Mouse (Mus musculus) neural tube, embryonic 11.5 days (tissue): ENCODE data around the gene Epha3. TPM values are rescaled to one million over a fixed set of nuclear protein-coding genes. Genes with fewer than 3 reads are reported as not detected.

Experiments used
- ATAC-seq: fragments of 200-750 bp; cut with Nextera tagmentation; 2 replicates; pipeline ENCODE4 v1.8.0; 2017; ENCODE audit warnings: moderate number of reproducible peaks, mild to moderate bottlenecking, moderate TSS enrichment, moderate library complexity; ENCODE audit not compliant: insufficient read depth, low FRiP score, low TSS enrichment
- DNase-seq: peaks from one replicate; pipeline ENCODE4 v3.0.0-alpha.2; 2015; ENCODE audit warnings: low spot score
- H3K27ac ChIP-seq: fragments of 300-500 bp; sonication (generic); 2 replicates; pipeline ENCODE4 v1.5.1; 2014; ENCODE audit warnings: low read depth, mild to moderate bottlenecking, low read length
- H3K27me3 ChIP-seq: fragments of 300-500 bp; sonication (generic); 2 replicates; pipeline ENCODE4 v1.6.1; 2014; ENCODE audit warnings: mild to moderate bottlenecking, low read length, mixed read lengths; ENCODE audit not compliant: control insufficient read depth, insufficient read depth
- H3K36me3 ChIP-seq: fragments of 300-500 bp; sonication (generic); 2 replicates; pipeline ENCODE4 v1.6.1; 2014; ENCODE audit warnings: mild to moderate bottlenecking, low read length, moderate library complexity, mixed read lengths; ENCODE audit not compliant: control insufficient read depth, insufficient read depth
- H3K4me1 ChIP-seq: fragments of 300-500 bp; sonication (generic); 2 replicates; pipeline ENCODE4 v1.6.1; 2014; ENCODE audit warnings: low read length, mixed read lengths; ENCODE audit not compliant: control insufficient read depth, insufficient read depth
- H3K4me2 ChIP-seq: fragments of 300-500 bp; sonication (generic); 2 replicates; pipeline ENCODE4 v1.6.1; 2014; ENCODE audit warnings: low read depth, mild to moderate bottlenecking, moderate library complexity
- H3K4me3 ChIP-seq: fragments of 300-500 bp; sonication (generic); 2 replicates; pipeline ENCODE4 v1.5.1; 2014; ENCODE audit warnings: low read depth, low read length
- H3K9ac ChIP-seq: fragments of 300-500 bp; sonication (generic); 2 replicates; pipeline ENCODE4 v1.6.1; 2014; ENCODE audit warnings: mild to moderate bottlenecking, low read length
- H3K9me3 ChIP-seq: fragments of 300-500 bp; sonication (generic); 2 replicates; pipeline ENCODE4 v1.6.1; 2016; ENCODE audit warnings: low read length; ENCODE audit not compliant: control insufficient read depth
- WGBS: fragments of 180-500 bp; shearing (Covaris S2); extraction: QIAGEN DNeasy Blood & Tissue Kit; methylation state at CpG from one replicate; pipeline ENCODE4 v1.1.7; 2014; 5-methylcytosine and 5-hydroxymethylcytosine counted together
- polyA plus RNA-seq: library from polyadenylated mRNA; unstranded; fragments of >200 nt; fragmentation: Nextera tagmentation; extraction: Ambion mirVana; gene quantifications from 2 replicates; pipeline ENCODE4 v1.2.1, GENCODE M21; 2014

Epha3 gene
- polyA plus RNA-seq, 1 experiment from 2014 or later = 91.9 TPM

DNA sequence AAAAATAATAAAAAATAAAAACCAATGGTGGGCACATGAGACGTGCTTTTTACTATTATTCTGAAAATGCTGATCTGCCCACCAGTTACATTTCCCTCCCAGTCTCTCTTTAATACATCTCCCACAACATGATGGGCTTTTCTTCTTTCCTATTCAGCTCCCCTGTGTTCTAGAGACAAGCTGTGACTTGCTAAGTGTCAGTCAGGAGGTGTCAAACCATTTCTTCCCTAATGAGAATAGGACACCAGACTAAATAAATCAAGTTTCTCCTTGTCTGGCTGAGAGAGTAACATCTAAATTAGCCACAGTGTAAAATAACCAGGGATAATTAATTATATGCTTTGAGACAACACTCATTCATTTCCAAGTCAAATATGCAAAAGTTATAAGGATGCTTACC lies 144.7 kb downstream of the Epha3 start:
- no peaks in the 10 kb centered on the region for H3K9me3 ChIP-seq
- no peaks in the 10 kb centered on the region for H3K36me3 ChIP-seq
- H3K27ac ChIP-seq = no peak overlapping the region
- no peak overlapping the region for H3K4me2 ChIP-seq
- H3K27me3 ChIP-seq = no peaks in the 10 kb centered on the region
- 67% methylated on average over 1 of the region's 1 CpGs for WGBS
- no peak overlapping the region for H3K9ac ChIP-seq
- H3K4me3 ChIP-seq = no peak overlapping the region
- no peak for DNase-seq
- ATAC-seq = no peak
- H3K4me1 ChIP-seq = no peaks in the 10 kb centered on the region

DNA sequence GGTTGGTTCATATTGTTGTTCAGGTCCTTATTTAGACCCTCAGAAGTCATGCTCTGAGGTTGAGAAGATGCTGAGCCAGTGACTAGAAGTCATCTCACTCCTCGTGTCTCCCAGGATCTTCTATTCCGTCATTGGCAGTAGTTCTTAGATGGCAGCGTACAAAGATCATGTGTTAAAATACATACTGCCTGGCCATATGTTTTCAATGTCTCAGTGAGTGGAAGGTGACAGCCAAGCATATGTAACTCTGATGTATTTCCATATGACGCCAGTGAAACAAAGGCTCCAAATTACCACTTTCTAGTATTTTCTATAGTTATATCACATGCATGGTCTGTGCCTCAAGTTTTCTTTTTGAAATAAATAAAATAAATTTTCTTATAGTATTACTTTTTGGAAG lies 146.7 kb downstream of the Epha3 start:
- Histone ChIP-seq H3K4me3 (no peak overlapping the region), H3K36me3 (no peaks in the 10 kb centered on the region), H3K27ac (no peak overlapping the region), H3K27me3 (no peaks in the 10 kb centered on the region), H3K9me3 (no peaks in the 10 kb centered on the region), H3K4me1 (no peaks in the 10 kb centered on the region), H3K9ac (no peak overlapping the region), H3K4me2 (no peak overlapping the region)
- DNase-seq = no peak
- 90% methylated on average over 4 of the region's 4 CpGs for WGBS
- no peak for ATAC-seq

DNA sequence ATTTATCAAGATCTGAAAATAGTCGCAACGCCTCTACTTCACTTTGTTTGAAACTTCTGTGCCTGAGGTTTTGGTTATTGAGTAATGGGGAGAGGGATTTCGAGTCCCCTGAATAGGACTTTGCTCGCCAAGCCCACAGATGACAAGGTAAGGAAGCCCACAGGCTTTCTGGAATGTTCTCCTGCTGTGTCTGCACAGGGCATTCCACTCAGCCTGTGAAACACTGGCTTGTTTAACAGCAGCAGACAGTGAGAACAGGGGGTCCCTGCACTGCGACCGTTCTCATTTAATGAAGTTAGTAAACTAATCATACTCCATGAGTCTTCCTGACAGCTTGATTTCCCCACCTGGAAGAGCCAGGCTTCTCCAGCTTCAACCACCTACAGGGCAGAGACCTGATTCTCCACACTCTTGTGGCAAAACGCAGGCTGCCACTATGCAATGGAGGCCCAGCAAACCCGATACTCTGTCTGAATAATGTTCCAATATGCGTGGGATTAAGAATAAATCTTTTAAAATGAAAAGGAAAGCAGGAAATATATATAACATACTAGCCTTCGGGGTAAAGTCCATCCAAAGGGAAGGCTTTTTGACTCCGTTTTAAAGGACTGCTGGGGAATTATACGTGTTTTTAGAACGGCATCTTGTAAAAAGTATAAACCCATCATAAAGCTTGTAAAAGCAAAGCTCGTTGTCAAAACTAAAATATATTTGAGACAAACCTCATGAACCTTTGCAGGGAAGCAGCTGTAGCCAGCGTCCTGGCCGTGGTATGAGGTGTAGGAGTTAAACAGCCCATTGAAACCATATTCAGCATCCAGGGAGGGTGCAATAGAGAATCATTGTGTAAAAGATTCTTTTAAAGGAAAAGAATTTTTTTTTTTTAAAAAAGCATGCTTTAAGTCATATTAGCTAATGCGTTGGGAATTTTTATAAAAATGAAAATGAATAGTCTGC lies 156.8 kb downstream of the Epha3 start:
- Histone ChIP-seq H3K27me3 (no peaks in the 10 kb centered on the region), H3K9ac (no peak overlapping the region), H3K36me3 (no peaks in the 10 kb centered on the region), H3K4me3 (no peak overlapping the region), H3K4me1 (no peaks in the 10 kb centered on the region), H3K9me3 (no peaks in the 10 kb centered on the region), H3K27ac (no peak overlapping the region), H3K4me2 (no peak overlapping the region)
- 70% methylated on average over 17 of the region's 17 CpGs for WGBS
- ATAC-seq = no peak
- peak; percentile 15 for DNase-seq

DNA sequence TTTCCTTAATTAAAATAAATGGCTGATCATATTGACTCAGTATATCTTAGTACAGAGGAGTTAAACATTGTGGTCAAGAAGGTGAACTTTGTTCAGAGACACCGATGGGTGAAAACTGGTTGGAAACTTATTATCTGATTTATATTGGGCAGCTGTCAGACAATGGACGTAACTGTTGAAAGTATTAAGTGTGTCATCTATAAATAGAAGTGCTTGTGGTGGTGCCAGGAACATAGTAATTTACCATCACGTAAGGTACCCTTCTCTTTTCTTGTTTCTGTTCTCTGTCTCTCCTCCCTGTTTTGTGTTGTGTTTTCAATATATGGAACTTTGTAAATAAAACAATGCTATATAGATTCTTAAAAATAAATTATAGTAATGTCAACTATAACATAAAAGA lies 174.6 kb downstream of the Epha3 start:
- no peaks in the 10 kb centered on the region for H3K9me3 ChIP-seq
- H3K4me3 ChIP-seq = no peak overlapping the region
- H3K36me3 ChIP-seq = no peaks in the 10 kb centered on the region
- no peak overlapping the region for H3K27ac ChIP-seq
- DNase-seq = no peak
- no peaks in the 10 kb centered on the region for H3K27me3 ChIP-seq
- no peak overlapping the region for H3K9ac ChIP-seq
- 75% methylated on average over 3 of the region's 3 CpGs for WGBS
- no peak overlapping the region for H3K4me2 ChIP-seq
- H3K4me1 ChIP-seq = no peaks in the 10 kb centered on the region
- ATAC-seq = no peak

GRCm38 (mm10) chr16:63684211-63684610 lies 179.8 kb downstream of the Epha3 start:
- 81% methylated on average over 4 of the region's 4 CpGs for whole genome bisulfite sequencing
- no peak overlapping the region for H3K4me2 ChIP-seq

DNA sequence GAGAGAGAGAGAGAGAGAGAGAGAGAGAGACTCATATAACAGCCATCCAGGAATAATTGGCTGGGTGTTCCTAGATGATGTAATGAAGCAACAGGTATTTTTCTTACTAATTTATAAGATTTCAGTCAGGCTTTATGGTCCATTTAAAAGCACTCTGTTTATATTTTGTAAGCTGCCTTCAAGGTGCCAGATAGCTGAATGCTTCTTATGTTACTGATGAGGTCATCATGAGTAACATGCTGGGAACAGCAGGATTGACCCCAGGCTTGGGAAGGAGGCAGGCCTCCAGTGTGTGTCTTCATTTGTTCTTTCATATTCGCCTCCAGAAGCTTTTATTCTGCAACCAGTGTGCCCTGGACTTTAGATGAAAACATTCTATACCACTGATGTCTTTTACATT lies 189.5 kb downstream of the Epha3 start:
- Histone ChIP-seq H3K27me3 (no peaks in the 10 kb centered on the region), H3K36me3 (no peaks in the 10 kb centered on the region), H3K4me2 (no peak overlapping the region), H3K9ac (no peak overlapping the region), H3K9me3 (no peaks in the 10 kb centered on the region), H3K4me1 (no peaks in the 10 kb centered on the region), H3K4me3 (no peak overlapping the region), H3K27ac (no peak overlapping the region)
- 34% methylated on average over 1 of the region's 1 CpGs for WGBS
- ATAC-seq = no peak
- no peak for DNase-seq

More at GRCm38 (mm10) chr16:63684211-63684610, 179.8 kb downstream of the Epha3 start:
- Histone ChIP-seq H3K9me3 (no peaks in the 10 kb centered on the region), H3K4me3 (no peak overlapping the region), H3K9ac (no peak overlapping the region), H3K36me3 (no peaks in the 10 kb centered on the region), H3K27ac (no peak overlapping the region), H3K27me3 (no peaks in the 10 kb centered on the region), H3K4me1 (no peaks in the 10 kb centered on the region)
- no peak for ATAC-seq
- DNase-seq = no peak

DNA sequence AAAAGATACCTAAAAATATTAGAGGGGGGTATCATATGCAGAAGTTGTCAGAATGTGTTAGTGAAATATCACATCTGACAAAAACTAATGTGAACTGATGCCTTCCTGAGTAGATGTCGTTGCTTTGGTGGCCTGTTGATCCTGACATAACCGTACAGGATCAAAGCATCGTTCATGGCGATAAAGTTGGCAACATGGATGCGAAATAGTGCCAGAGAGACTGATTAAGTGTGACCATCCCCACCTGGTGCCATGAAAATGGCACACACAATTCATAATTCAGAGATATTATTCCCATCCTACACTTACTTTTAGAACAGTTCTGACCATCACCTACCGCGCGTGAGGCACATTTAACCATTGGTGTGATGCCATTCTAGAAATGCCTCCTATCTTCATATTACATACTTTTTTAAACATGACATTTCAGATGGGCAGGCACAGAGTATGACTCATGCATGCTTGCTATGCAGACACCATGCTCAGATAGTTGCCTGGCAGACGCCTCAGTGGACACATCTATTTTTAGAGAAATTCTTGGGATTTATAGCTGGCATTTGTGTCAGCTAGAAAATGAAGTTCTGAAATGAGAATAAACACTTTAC lies 190.6 kb downstream of the Epha3 start:
- H3K4me1 ChIP-seq = no peaks in the 10 kb centered on the region
- no peak overlapping the region for H3K4me2 ChIP-seq
- H3K4me3 ChIP-seq = no peak overlapping the region
- no peak overlapping the region for H3K9ac ChIP-seq
- DNase-seq = no peak
- no peaks in the 10 kb centered on the region for H3K36me3 ChIP-seq
- 95% methylated on average over 9 of the region's 9 CpGs for WGBS
- H3K27me3 ChIP-seq = no peaks in the 10 kb centered on the region
- no peak overlapping the region for H3K27ac ChIP-seq
- no peak for ATAC-seq
- no peaks in the 10 kb centered on the region for H3K9me3 ChIP-seq

DNA sequence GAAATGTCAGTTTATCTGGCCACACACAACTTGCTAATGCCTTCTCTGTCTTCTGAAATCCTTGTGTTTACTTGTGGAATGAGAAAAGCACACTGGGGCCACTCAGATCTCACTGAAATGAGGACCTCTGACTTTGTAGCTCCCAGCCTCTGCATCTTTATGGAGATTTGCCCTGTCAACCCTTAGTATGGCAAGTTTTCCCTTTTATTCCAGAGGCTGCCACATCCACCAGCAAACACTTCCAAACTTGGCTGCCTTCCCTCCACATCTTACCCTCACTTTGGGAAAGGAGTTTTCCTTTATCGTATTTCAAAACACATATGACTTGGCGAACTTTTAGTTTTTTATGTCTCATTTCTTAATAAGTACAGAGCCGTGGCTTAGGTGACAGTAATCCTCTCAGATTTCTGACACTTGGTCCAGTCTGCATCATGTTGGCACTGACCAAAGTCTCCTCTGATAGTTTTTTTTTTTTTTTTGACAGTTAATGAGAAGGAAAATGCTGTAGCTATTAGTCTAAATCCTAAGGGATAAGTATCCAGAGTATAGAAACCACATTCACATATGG lies 198.0 kb downstream of the Epha3 start:
- no peak for ATAC-seq
- H3K36me3 ChIP-seq = no peaks in the 10 kb centered on the region
- no peak overlapping the region for H3K4me2 ChIP-seq
- no peaks in the 10 kb centered on the region for H3K9me3 ChIP-seq
- no peak overlapping the region for H3K4me3 ChIP-seq
- H3K9ac ChIP-seq = no peak overlapping the region
- H3K27me3 ChIP-seq = no peaks in the 10 kb centered on the region
- DNase-seq = no peak
- 93% methylated on average over 3 of the region's 3 CpGs for WGBS
- H3K4me1 ChIP-seq = no peaks in the 10 kb centered on the region
- no peak overlapping the region for H3K27ac ChIP-seq
